Mouse (Mus musculus) thymus, adult 2 months (tissue): Measurements from ENCODE around the gene Ogfod1. TPM values are rescaled to one million over a fixed set of nuclear protein-coding genes. Genes with fewer than 3 reads are reported as not detected.

Experiments used
- DNase-seq: peaks from one replicate; pipeline ENCODE4 v3.0.0; 2021
- H3K27ac ChIP-seq: fragments of 200-500 bp; 2 replicates; pipeline ENCODE4 v1.5.1; 2012; ENCODE audit warnings: low read length, control low read depth; ENCODE audit not compliant: control insufficient read depth, insufficient read depth
- H3K27me3 ChIP-seq: fragments of 200-500 bp; 2 replicates; pipeline ENCODE4 v1.6.1; 2012; ENCODE audit warnings: mild to moderate bottlenecking, low read length, moderate library complexity, mixed read lengths; ENCODE audit not compliant: control insufficient read depth, insufficient read depth
- H3K36me3 ChIP-seq: fragments of 200-500 bp; 2 replicates; pipeline ENCODE4 v1.6.1; 2012; ENCODE audit warnings: mild to moderate bottlenecking, low read length, moderate library complexity; ENCODE audit not compliant: control insufficient read depth, insufficient read depth
- H3K4me1 ChIP-seq: fragments of 200-500 bp; replicated peaks from 2 replicates; pipeline ENCODE4 v1.6.1; 2012; ENCODE audit warnings: low read length; ENCODE audit not compliant: control insufficient read depth, insufficient read depth
- H3K4me3 ChIP-seq: fragments of 200-500 bp; 2 replicates; pipeline ENCODE4 v1.5.1; 2012; ENCODE audit warnings: mild to moderate bottlenecking, low read length, control low read depth, moderate library complexity; ENCODE audit not compliant: control insufficient read depth, insufficient read depth
- CTCF ChIP-seq: fragments of 200-500 bp; IDR thresholded peaks from 2 replicates; pipeline ENCODE4 v1.5.1; 2012; ENCODE audit warnings: mild to moderate bottlenecking, control low read depth, low read length, moderate library complexity, borderline replicate concordance; ENCODE audit not compliant: control insufficient read depth, poor library complexity, insufficient read depth; ENCODE audit errors: extremely low read depth
- POLR2A ChIP-seq: fragments of 200-500 bp; IDR thresholded peaks from 2 replicates; pipeline ENCODE4 v1.6.1; 2012; ENCODE audit warnings: mild to moderate bottlenecking, low read length, control low read depth, moderate library complexity; ENCODE audit not compliant: control insufficient read depth, poor library complexity, insufficient read depth; ENCODE audit errors: extremely low read depth
- WGBS: fragments of 180-500 bp; shearing (Covaris S2); methylation state at CpG from one replicate; pipeline ENCODE4 v1.1.7; 2018; 5-methylcytosine and 5-hydroxymethylcytosine counted together
- polyA plus RNA-seq: library from polyadenylated mRNA; depleted of rRNA; stranded (reverse); fragments of >200 nt; gene quantifications from 2 replicates; pipeline ENCODE4 v1.2.3, GENCODE M21; 2012; rRNA removed

Ogfod1 gene
- polyA plus RNA-seq, 1 experiment, result 8.8 TPM

GRCm38 (mm10) chr8:94113972-94114371 is 77.0 kb downstream of the Ogfod1 start:
- DNase-seq, result no peak
- no peak overlapping the region for H3K27ac ChIP-seq
- H3K36me3 ChIP-seq, result no peaks in the 10 kb centered on the region
- no peak overlapping the region for H3K4me3 ChIP-seq
- no peaks in the 10 kb centered on the region for H3K27me3 ChIP-seq
- WGBS, result 90% methylated on average over 2 of the region's 2 CpGs
- TF ChIP-seq CTCF (no peak), POLR2A (no peak)
- H3K4me1 ChIP-seq, result no peaks in the 10 kb centered on the region

Other genes starting within 250 kb of the Ogfod1 start
- 2.3 and 2.5 TPM in 2 replicates for gene Gnao1, start 227.2 kb upstream of the Ogfod1 start, polyA plus RNA-seq
- 101 and 112 TPM in 2 replicates for gene Amfr, start 24.4 kb upstream of the Ogfod1 start, polyA plus RNA-seq
- 67.4 and 98.3 TPM in 2 replicates for gene Nudt21, start 167 bp upstream of the Ogfod1 start, polyA plus RNA-seq
- gene Bbs2, start 61.7 kb downstream of the Ogfod1 start, polyA plus RNA-seq, result 7.5 and 13.0 TPM in 2 replicates
- gene Mt4, start 100.0 kb downstream of the Ogfod1 start, polyA plus RNA-seq, result 6.5 and 12.1 TPM in 2 replicates
- gene Mt3, start 115.4 kb downstream of the Ogfod1 start, polyA plus RNA-seq, result 0.96 and 1.9 TPM in 2 replicates
- 16.2 and 21.0 TPM in 2 replicates for gene Mt2, start 135.5 kb downstream of the Ogfod1 start, polyA plus RNA-seq
- gene Mt1, start 141.9 kb downstream of the Ogfod1 start, polyA plus RNA-seq, result 155 and 260 TPM in 2 replicates
- gene Nup93, start 177.4 kb downstream of the Ogfod1 start, polyA plus RNA-seq, result 28.1 and 28.2 TPM in 2 replicates